Mouse (Mus musculus) forebrain, embryonic 12.5 days (tissue): Measurements from ENCODE around the gene Hsd17b1. TPM values are rescaled to one million over a fixed set of nuclear protein-coding genes. Genes with fewer than 3 reads are reported as not detected.
"Not testable (repeated sequence)": the region's sequence is repeated elsewhere in the genome, so short reads cannot be mapped to it uniquely, and the experiment has no call there.

ENCODE experiments used
- ATAC-seq: fragments of 200-750 bp; cut with Nextera tagmentation; 2 replicates; pipeline ENCODE4 v1.8.0; 2017; ENCODE audit warnings: moderate TSS enrichment; ENCODE audit not compliant: low FRiP score
- H3K27ac ChIP-seq: fragments of 300-500 bp; sonication (generic); 2 replicates; pipeline ENCODE4 v1.5.1; 2016; ENCODE audit warnings: mild to moderate bottlenecking
- H3K27me3 ChIP-seq: fragments of 300-500 bp; sonication (generic); 2 replicates; pipeline ENCODE4 v1.6.1; 2016; ENCODE audit warnings: mild to moderate bottlenecking
- H3K36me3 ChIP-seq: fragments of 300-500 bp; sonication (generic); replicated peaks from 2 replicates; pipeline ENCODE4 v1.6.1; 2016; ENCODE audit warnings: mild to moderate bottlenecking
- H3K4me1 ChIP-seq: fragments of 300-500 bp; sonication (generic); 2 replicates; pipeline ENCODE4 v1.6.1; 2016
- H3K4me2 ChIP-seq: fragments of 300-500 bp; sonication (generic); 2 replicates; pipeline ENCODE4 v1.6.1; 2016; ENCODE audit warnings: mild to moderate bottlenecking, moderate library complexity
- H3K4me3 ChIP-seq: fragments of 300-500 bp; sonication (generic); replicated peaks from 2 replicates; pipeline ENCODE4 v1.5.1; 2016; ENCODE audit warnings: mild to moderate bottlenecking
- H3K9ac ChIP-seq: fragments of 300-500 bp; sonication (generic); 2 replicates; pipeline ENCODE4 v1.6.1; 2016; ENCODE audit warnings: mild to moderate bottlenecking
- H3K9me3 ChIP-seq: fragments of 300-500 bp; sonication (generic); 2 replicates; pipeline ENCODE4 v1.6.1; 2016
- WGBS: fragments of 180-500 bp; shearing (Covaris S2); methylation state at CpG from one replicate; pipeline ENCODE4 v1.1.7; 2016; 5-methylcytosine and 5-hydroxymethylcytosine counted together
- microRNA-seq: library from miRNA; unstranded; fragments of <30 nt; microRNA quantifications from one replicate; pipeline ENCODE4, GENCODE M21; 2017
- polyA plus RNA-seq: library from polyadenylated mRNA; unstranded; fragments of >200 nt; fragmentation: Nextera tagmentation; extraction: Ambion mirVana; gene quantifications from 2 replicates; pipeline ENCODE4 v1.2.1, GENCODE M21; 2016

Hsd17b1 gene
- polyA plus RNA-seq, 1 experiment from 2014 or later, result 0.33 TPM

DNA sequence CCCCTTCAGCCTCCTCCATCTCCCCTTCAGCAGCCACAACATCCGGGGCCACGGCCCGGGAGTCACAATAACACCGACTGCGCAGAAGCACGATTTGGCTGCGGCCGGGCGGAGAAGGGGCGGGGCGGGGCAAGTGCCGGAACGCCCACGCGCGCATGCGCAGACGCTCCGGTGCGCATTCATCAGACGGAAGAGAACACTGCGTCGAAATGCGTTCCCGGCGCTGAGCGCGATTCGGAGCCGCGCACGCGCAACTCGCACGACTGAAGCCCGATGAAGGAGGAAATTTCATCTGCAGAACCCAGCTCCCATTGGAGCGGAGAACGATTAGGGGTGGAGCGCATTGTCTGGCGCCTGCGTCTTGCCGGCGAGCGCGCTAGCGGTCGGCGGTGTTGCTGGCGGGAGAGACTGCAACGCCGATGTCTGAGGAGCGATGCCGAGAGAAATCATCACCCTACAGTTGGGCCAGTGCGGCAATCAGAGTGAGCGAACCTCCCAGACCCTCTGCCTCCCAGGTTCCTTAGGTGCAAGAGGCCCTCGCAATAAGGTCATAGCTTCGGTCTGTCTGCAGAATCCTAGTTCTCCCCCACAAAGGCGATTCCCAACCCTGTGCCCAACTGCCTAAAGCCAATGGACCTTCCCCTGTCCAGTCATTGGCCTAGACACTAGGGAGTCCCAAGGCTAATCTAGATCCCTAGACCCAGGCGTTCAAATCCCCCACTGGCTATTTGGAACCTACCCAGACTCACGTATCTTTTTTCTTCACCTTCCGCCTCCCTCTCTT lies 41.7 kb downstream of the Hsd17b1 start, which contains the start of the genes Retreg3 and Tubg1:
Retreg3 (minus strand) TSS at position 133 of the 784 bp plus-strand sequence.
Tubg1 (plus strand) TSS at position 178 of the 784 bp plus-strand sequence.
- Histone ChIP-seq H3K36me3 (peaks cover 29% of the 10 kb centered on the region), H3K9ac (peak within 1 kb of the TSS; percentile 92), H3K9me3 (no peaks in the 10 kb centered on the region), H3K27ac (peak within 1 kb of the TSS; percentile 91), H3K4me1 (peaks cover 45% of the 10 kb centered on the region), H3K27me3 (no peaks in the 10 kb centered on the region), H3K4me2 (peak within 1 kb of the TSS; percentile 97), H3K4me3 (peak within 1 kb of the TSS; percentile 87)
- ATAC-seq, result peak; percentile 96
- WGBS, result under 1% methylated on average over 61 of the region's 61 CpGs

DNA sequence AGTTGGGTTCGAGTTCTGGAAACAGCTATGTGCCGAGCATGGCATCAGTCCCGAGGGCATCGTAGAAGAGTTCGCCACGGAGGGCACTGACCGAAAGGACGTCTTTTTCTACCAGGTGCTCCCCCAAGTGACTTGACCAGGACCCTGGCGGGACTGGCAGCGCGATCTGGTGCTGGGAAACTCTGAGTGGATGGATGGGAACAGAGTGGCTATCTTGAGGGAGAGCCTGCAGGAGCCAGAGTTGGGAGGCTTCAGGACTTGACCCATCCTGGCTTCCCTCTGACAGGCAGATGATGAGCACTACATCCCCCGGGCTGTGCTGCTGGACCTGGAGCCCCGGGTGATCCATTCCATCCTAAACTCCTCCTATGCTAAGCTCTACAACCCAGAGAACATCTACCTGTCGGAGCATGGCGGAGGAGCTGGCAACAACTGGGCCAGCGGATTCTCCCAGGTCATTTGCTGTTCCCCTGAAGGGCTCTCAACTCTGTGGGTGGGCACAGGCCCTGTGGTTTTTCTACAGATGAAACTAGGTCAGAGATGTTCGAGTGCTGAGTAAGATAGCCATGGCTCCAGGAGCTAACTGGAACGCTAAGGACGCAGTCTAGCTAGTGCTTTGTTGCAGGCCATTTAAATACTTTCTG lies 42.5 kb downstream of the Hsd17b1 start:
- H3K9ac ChIP-seq, result peak overlapping the region; percentile 86
- peaks cover 38% of the 10 kb centered on the region for H3K4me1 ChIP-seq
- ATAC-seq, result no peak
- peak overlapping the region; percentile 97 for H3K4me2 ChIP-seq
- 24% methylated on average over 19 of the region's 19 CpGs for WGBS
- no peaks in the 10 kb centered on the region for H3K9me3 ChIP-seq
- peak overlapping the region; percentile 87 for H3K4me3 ChIP-seq
- no peaks in the 10 kb centered on the region for H3K27me3 ChIP-seq
- H3K36me3 ChIP-seq, result peaks cover 36% of the 10 kb centered on the region
- peak overlapping the region; percentile 91 for H3K27ac ChIP-seq

DNA sequence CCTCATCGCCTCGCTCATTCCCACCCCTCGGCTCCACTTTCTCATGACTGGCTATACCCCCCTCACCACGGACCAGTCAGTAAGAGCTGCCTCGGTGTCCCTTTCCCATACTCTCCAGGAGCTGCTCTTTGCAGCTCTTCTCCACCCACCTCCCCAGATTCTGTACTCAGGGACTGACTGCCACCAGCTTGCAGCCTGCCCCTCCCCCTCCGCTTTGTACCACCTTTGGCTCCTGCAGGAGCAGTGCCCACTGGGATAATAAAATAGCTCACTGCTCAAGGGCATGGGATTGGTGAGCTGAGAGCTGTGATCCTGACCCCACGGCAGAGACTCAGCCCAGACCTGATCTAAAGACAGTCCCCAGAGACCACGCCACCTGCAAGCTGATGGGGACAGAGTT lies 46.3 kb downstream of the Hsd17b1 start:
- not testable (repeated sequence) for ATAC-seq, H3K27ac ChIP-seq, H3K4me2 ChIP-seq, H3K4me3 ChIP-seq, H3K9me3 ChIP-seq, H3K9ac ChIP-seq, H3K27me3 ChIP-seq
- peaks cover 12% of the 10 kb centered on the region for H3K4me1 ChIP-seq
- 96% methylated on average over 8 of the region's 8 CpGs for WGBS
- H3K36me3 ChIP-seq, result peaks cover 53% of the 10 kb centered on the region

DNA sequence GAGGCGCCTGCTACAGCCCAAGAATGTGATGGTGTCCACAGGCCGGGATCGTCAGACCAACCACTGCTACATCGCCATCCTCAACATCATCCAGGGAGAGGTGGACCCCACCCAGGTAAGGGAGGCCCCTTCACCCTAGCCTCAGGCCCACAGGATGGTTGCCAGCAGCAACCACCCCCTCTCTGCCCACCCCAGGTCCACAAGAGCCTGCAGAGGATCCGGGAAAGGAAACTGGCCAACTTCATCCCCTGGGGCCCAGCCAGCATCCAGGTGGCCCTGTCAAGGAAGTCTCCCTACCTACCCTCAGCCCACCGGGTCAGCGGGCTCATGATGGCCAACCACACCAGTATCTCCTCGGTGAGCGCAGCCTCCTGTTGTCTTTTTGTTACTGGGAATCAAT lies 46.8 kb downstream of the Hsd17b1 start:
- H3K4me3 ChIP-seq, H3K27ac ChIP-seq, H3K4me2 ChIP-seq, H3K27me3 ChIP-seq, H3K9me3 ChIP-seq, ATAC-seq, H3K9ac ChIP-seq: not testable (repeated sequence)
- WGBS, result 99% methylated on average over 9 of the region's 9 CpGs
- H3K4me1 ChIP-seq, result peaks cover 12% of the 10 kb centered on the region
- peaks cover 53% of the 10 kb centered on the region for H3K36me3 ChIP-seq

DNA sequence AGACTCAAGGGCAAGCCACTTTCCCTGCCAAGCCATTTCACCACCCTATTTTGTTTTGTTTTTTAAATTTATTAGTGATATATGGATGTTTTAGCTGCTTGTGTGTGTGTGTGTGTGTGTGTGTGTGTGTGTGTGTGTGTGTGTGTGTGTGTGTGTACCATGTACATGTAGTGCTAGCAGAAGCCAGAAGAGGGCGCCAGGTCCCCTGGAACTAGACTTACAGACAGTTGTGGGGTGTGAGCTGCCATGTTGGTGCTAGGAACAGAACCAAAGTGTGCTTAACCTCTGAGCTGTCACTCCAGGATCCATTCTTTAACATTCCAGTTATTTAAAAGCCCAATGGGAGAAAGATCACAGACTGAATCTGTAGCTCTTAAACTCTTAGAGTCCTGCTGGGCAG lies 48.9 kb downstream of the Hsd17b1 start:
- no peak for ATAC-seq
- H3K27ac ChIP-seq, result no peak overlapping the region
- H3K4me2 ChIP-seq, result no peak overlapping the region
- no peak overlapping the region for H3K4me3 ChIP-seq
- H3K4me1 ChIP-seq, result no peaks in the 10 kb centered on the region
- H3K27me3 ChIP-seq, result no peaks in the 10 kb centered on the region
- peaks cover 49% of the 10 kb centered on the region for H3K36me3 ChIP-seq
- 92% methylated on average over 1 of the region's 1 CpGs for WGBS
- H3K9ac ChIP-seq, result no peak overlapping the region
- H3K9me3 ChIP-seq, result 0 out of 2 replicates have a peak, but pooled peaks cover 6% of the 10 kb centered on the region

DNA sequence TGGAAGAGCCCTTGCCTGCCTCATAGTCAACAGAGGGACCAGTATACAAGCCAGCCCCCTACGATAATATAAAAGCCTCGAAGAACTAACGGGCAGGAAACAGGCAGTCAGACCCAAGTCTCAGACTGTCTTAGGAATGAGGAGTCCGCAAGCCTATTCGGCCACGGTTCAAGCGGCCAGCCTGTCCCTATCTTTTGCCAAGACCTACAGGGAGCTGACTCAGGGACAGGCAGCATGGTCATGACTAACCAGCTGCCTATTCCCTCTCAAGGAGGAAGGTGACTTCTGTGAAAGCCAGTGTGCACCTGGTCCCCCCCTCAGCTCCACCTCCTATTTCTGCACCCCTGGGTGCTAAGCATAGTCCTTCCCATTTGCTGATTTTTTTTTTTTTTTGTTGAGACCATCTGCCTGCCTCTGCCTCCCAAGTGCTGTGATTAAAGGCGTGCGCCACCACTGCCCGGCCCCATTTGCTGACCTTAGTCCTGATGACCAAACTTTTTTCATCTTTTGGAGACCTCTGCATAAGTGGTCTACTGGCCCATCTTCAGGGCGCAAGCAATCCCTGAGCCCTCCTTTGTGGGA lies 50.9 kb downstream of the Hsd17b1 start:
- peaks cover 29% of the 10 kb centered on the region for H3K36me3 ChIP-seq
- no peak overlapping the region for H3K27ac ChIP-seq
- H3K9me3 ChIP-seq, result 0 out of 2 replicates have a peak, but pooled peaks cover 6% of the 10 kb centered on the region
- no peak overlapping the region for H3K9ac ChIP-seq
- ATAC-seq, result no peak
- H3K4me2 ChIP-seq, result no peak overlapping the region
- H3K4me1 ChIP-seq, result no peaks in the 10 kb centered on the region
- WGBS, result 89% methylated on average over 11 of the region's 11 CpGs
- H3K4me3 ChIP-seq, result no peak overlapping the region
- H3K27me3 ChIP-seq, result no peaks in the 10 kb centered on the region

Small RNAs within 50 kb of the gene (microRNA-seq; reads per million reads assigned to microRNA genes)
- gene Mir6928, result 3.6 reads per million, percentile 11 among the genes with 10 or more reads in this experiment

Other genes starting within 250 kb of the Hsd17b1 start
- 16.6 and 17.3 TPM in 2 replicates for gene Stat5b, start 227.7 kb upstream of the Hsd17b1 start, polyA plus RNA-seq
- 1.2 and 1.8 TPM in 2 replicates for gene Stat5a, start 219.1 kb upstream of the Hsd17b1 start, polyA plus RNA-seq
- gene Stat3, start 138.9 kb upstream of the Hsd17b1 start, polyA plus RNA-seq, result 30.8 and 34.1 TPM in 2 replicates
- 29.9 and 35.6 TPM in 2 replicates for gene Cavin1, start 107.5 kb upstream of the Hsd17b1 start, polyA plus RNA-seq
- 48.9 and 54.9 TPM in 2 replicates for gene Atp6v0a1, start 69.0 kb upstream of the Hsd17b1 start, polyA plus RNA-seq
- 7.8 and 8.7 TPM in 2 replicates for gene Naglu, start 8.4 kb upstream of the Hsd17b1 start, polyA plus RNA-seq
- gene Coasy, start 4.2 kb downstream of the Hsd17b1 start, polyA plus RNA-seq, result 50.7 and 50.9 TPM in 2 replicates
- 47.6 and 52.6 TPM in 2 replicates for gene Mlx, start 8.9 kb downstream of the Hsd17b1 start, polyA plus RNA-seq
- 59.0 and 62.1 TPM in 2 replicates for gene Psmc3ip, start 17.0 kb downstream of the Hsd17b1 start, polyA plus RNA-seq
- 18.6 and 19.3 TPM in 2 replicates for gene Retreg3, start 41.5 kb downstream of the Hsd17b1 start, polyA plus RNA-seq
- 103 and 108 TPM in 2 replicates for gene Tubg1, start 41.5 kb downstream of the Hsd17b1 start, polyA plus RNA-seq
- 7.6 and 8.3 TPM in 2 replicates for gene Tubg2, start 77.5 kb downstream of the Hsd17b1 start, polyA plus RNA-seq
- 0.46 and 0.57 TPM in 2 replicates for gene Cntnap1, start 92.1 kb downstream of the Hsd17b1 start, polyA plus RNA-seq
- gene Plekhh3, start 92.9 kb downstream of the Hsd17b1 start, polyA plus RNA-seq, result 9.2 and 9.6 TPM in 2 replicates
- gene Ccr10, start 97.0 kb downstream of the Hsd17b1 start, polyA plus RNA-seq, result 0.10 TPM in 1 of 2 replicates, not detected in the other
- 11.1 and 12.5 TPM in 2 replicates for gene Ezh1, start 148.1 kb downstream of the Hsd17b1 start, polyA plus RNA-seq
- gene Ramp2, start 167.6 kb downstream of the Hsd17b1 start, polyA plus RNA-seq, result 43.7 and 49.6 TPM in 2 replicates
- 90.4 and 93.1 TPM in 2 replicates for gene Vps25, start 175.3 kb downstream of the Hsd17b1 start, polyA plus RNA-seq
- 5.7 and 7.5 TPM in 2 replicates for gene Wnk4, start 182.2 kb downstream of the Hsd17b1 start, polyA plus RNA-seq
- gene Cntd1, start 200.6 kb downstream of the Hsd17b1 start, polyA plus RNA-seq, result 1.6 TPM in 2 replicates
- 178 and 183 TPM in 2 replicates for gene Coa3, start 200.7 kb downstream of the Hsd17b1 start, polyA plus RNA-seq
- 164 and 169 TPM in 2 replicates for gene Becn1, start 223.9 kb downstream of the Hsd17b1 start, polyA plus RNA-seq
- 182 and 189 TPM in 2 replicates for gene Psme3, start 237.8 kb downstream of the Hsd17b1 start, polyA plus RNA-seq
- 2.9 and 3.1 TPM in 2 replicates for gene Aoc2, start 246.7 kb downstream of the Hsd17b1 start, polyA plus RNA-seq